Mouse (Mus musculus): ENCODE measurements at regions not wholly inside any gene's neighbourhood (a gene's known extent, or its start where the extent isn't known, plus 50 kb on each side); places are given as distances from the start of the nearest gene placed in this dataset.

DNA sequence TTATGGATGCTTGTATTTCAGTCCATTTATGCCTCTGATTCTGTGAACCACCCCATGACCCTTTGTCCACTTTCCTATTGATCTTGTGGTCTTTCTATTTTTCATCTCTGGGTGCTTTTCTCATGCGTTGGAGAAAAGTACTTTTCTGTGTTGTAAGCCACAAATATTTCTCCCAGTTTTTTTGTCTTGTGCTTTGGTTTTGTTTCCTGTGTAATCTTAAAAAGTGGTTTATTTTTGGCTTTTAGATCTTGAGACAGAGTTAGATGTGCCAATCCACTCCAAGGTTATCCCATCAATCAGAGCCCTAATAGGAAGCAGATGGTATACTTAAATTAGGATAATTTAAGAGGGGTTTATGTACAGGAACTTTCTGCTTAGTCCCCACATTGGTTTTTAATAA lies 50.0 kb upstream of the Slc22a23 start:
- DNase-seq (ENCODE audit: low spot score), result no peak

Measured in urinary bladder, postnatal 25 days (tissue).